Mouse (Mus musculus) gonadal fat pad, adult 2 months (tissue): ENCODE data around the gene Hist1h2be. TPM values are rescaled to one million over a fixed set of nuclear protein-coding genes. Genes with fewer than 3 reads are reported as not detected.
"Not testable (repeated sequence)": the region's sequence is repeated elsewhere in the genome, so short reads cannot be mapped to it uniquely, and the experiment has no call there.

Experiments
- DNase-seq: peaks from one replicate; pipeline ENCODE4 v3.0.0-alpha.2; 2012; ENCODE audit warnings: low read depth
- polyA plus RNA-seq: library from polyadenylated mRNA; depleted of rRNA; stranded (reverse); fragments of >200 nt; gene quantifications from 2 replicates; pipeline ENCODE4 v1.2.3, GENCODE M21; 2012

Hist1h2be gene
- polyA plus RNA-seq, 1 experiment, result 9.0 TPM

DNA sequence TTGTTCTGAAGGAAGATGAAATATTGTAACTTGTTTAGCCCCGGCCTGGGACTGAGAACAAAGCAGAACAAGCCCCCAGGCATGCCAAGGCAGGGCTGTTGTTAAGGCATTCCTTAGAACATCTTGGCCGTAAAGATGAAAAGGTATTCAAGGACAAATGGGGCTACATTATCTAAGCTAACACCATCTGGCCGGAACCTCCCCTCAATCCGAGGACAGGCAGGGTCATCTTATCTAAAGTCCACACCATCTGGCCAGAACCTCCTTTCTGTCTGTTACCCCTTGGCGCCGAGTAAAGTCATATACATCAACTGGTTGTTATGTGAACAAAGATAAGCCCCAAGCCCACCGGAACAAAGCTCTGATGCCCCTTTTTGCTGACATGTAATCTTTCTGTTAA, 29.0 kb downstream of the Hist1h2be start:
- DNase-seq, result not testable (repeated sequence)

DNA sequence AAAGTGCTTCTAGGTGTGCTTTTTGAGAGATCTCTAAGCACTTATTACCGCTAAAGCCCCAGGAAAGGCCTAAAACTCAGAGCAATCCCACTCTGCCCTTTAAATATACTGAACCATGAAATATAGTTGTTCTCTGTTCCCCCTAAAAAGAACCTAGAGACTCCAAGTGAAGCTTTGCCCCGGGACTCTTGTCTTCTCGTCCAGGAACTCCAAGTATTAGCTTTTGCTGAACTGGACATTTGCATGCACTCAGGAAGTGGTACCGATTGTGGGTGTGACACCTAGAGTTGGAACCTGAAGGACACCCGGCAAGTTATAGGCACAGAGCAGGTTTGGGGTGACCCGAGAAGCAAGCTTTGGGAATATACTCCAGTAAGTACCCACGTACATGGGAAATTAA, 29.7 kb downstream of the Hist1h2be start:
- DNase-seq, result no peak

GRCm38 (mm10) chr13:23586940-23587225, 34.0 kb downstream of the Hist1h2be start:
- no peak for DNase-seq

DNA sequence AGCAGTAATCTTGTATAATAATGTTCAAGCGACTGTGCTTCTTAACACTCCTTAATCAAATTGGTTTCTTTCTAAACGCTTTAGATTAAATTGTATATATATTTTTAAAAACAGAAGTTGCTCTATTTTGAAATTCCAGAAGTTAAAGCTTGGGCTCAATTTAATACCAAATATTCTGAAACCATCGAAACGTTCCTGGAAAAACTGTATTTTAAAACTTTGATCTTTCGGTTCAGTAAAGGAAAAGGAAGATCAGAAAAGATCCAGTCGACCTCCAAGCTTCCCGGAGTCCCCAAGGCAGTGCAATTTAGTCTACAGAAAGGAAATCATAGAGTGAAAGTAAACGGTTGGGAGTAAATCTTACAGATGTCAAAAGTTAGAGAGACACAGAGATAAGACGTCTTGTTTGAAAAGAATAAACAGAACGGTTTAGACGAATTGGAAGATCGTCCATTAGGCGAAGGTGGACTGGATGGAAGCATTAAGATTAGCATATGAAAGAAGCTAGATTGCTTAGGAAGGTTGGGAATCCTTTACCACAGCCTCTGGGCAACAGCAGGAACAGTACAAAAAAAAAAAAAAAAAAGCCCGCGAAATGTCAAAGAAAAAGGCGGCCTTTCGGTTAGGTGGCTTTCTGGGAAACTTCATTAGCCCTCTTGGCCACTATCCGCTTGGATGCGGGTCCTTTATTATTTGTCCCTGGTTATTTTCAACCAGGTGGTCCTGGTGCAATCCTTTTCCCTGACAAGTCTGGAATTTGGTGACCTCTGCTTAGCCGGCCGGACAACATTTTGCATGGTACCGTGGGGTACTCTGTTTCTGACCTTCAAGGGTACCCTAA, 34.6 kb downstream of the Hist1h2be start:
- DNase-seq, result no peak

DNA sequence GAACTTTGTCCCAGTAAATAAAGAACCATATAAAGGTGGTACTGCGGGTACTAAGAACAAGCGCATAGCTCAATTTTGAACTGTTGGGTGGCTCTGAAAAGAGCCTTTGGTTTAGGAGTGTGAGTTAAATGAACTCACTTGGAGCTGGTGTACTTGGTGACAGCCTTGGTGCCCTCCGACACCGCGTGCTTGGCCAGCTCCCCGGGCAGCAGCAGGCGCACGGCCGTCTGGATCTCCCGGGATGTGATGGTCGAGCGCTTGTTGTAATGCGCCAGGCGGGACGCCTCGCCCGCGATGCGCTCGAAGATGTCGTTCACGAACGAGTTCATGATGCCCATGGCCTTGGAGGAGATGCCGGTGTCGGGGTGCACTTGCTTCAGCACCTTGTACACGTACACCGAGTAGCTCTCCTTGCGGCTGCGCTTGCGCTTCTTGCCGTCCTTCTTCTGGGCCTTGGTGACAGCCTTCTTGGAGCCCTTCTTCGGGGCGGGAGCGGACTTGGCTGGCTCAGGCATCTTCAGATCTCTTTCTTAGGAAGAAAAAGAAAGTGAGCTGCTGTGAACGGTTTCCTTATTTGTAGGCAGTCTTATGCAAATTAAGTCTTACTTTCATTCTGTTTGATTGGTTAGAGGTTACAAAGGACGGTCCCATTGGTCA, 35.4 kb downstream of the Hist1h2be start:
- not testable (repeated sequence) for DNase-seq

- no peak for DNase-seq
These were observed 35.9 kb downstream of the Hist1h2be start for GRCm38 (mm10) chr13:23585029-23585441.

GRCm38 (mm10) chr13:23584331-23584730, 36.6 kb downstream of the Hist1h2be start:
- no peak for DNase-seq

- no peak for DNase-seq
These were observed 37.4 kb downstream of the Hist1h2be start for GRCm38 (mm10) chr13:23583387-23584068.

- DNase-seq, result no peak
These were observed 38.5 kb downstream of the Hist1h2be start for GRCm38 (mm10) chr13:23582219-23583056.

DNA sequence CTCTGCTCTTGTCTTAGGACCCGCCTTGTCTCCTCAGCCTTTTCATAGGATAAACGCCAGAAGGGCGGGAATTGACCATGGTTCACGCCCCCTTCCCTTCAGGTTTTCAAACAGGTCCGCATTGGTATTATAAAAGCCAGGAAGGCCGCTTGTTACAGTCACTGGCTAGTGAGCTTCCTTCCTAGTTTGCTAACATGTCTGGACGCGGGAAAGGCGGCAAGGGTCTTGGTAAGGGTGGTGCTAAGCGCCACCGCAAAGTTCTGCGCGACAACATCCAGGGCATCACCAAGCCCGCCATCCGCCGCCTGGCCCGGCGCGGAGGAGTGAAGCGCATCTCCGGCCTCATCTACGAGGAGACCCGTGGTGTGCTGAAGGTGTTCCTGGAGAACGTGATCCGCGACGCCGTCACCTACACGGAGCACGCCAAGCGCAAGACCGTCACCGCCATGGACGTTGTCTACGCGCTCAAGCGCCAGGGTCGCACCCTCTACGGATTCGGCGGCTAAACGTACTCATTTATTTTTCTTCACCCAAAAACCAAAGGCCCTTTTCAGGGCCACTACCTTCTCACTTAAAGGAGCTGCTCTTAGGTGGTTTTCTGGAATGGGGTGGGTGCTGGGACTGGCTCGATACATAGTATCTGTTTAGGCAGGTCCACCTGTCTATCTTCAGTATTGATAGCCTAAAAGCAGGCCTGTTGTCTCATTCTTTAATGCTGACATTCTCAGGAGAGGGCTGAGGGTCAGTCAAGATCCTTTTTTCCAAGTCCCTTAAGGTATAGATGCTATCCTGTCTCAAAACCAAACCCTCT, 39.3 kb downstream of the Hist1h2be start, which contains the start of gene Hist1h4d:
Hist1h4d (plus strand) TSS at position 191 of the 811 bp plus-strand sequence.
- peak; percentile 92 for DNase-seq

DNA sequence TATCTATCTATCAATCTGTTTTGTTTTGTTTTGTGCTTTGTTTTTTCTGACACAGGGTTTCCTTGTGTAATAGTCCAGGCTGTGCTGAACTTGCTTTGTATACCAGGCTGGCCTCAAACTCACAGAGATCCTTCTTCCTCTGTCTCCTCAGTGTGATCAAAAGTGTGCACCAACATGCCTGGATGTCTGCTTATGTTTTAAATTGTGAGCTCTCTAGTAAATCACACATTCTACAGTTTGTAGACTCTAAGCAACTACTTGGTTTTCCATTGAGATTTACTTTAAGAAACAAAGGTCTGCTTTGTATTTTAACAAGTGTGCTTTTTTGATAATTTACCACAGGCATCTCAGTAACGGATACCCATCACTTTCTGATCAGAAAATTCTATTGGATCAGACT, 43.1 kb downstream of the Hist1h2be start:
- DNase-seq, result no peak

DNA sequence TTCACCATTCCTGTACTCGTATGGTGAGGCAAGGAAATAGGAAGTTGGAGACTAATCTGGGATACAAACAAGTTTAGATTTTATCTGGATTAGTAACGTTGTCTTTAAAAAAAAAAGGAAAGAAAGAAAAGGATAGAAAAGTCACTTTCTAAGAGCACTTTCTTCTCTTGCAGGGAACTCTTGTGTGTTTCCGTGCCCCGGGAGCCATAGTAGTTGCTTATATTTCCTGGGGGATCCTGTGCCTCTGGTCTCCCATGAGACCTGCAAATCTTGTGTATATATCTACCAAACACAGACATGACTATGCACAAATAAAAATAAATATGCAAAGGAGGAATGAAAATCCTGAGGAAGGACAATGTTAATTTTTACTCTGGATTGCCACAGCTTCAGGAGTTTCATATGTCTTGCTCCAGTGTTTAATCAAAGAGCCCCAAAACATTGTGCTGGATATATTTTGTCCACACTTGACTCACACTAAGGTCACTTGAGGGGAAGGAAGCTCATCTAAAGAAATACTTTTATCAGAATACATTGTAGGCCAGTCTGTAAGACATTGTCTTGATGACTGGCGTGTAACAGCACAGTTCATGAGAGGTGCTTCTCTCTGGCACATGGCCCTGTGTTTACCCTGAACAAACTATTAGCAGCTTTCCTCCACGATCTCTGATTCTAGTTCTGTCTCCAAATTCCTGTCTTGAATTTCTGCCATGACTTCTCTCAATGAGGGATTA, 43.9 kb downstream of the Hist1h2be start:
- DNase-seq, result no peak

DNA sequence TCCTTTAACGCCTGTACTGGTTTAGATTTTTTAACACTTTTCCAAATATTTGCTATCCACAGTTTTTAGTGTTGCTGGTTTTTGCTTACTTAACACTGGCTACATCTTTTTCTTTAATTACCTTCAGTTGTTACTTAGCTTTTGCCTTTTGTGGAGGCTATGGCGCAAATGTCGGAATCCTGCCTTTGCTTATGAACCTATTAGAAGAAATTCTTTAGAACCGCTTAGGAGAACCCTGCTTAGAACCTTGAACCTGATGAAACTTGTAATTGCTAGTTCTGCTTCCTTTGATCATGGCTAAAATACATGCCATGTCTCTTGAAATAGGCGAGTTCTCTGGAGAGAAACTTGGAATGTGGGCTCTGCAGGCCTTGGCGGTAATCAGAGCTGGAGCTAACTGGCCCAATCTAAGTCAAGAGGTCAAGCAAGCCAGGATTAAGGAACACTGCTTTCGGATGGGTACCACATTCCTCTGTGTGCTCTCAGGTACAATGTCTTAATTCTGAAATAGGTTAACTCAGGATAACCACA, 44.5 kb downstream of the Hist1h2be start:
- no peak for DNase-seq

DNA sequence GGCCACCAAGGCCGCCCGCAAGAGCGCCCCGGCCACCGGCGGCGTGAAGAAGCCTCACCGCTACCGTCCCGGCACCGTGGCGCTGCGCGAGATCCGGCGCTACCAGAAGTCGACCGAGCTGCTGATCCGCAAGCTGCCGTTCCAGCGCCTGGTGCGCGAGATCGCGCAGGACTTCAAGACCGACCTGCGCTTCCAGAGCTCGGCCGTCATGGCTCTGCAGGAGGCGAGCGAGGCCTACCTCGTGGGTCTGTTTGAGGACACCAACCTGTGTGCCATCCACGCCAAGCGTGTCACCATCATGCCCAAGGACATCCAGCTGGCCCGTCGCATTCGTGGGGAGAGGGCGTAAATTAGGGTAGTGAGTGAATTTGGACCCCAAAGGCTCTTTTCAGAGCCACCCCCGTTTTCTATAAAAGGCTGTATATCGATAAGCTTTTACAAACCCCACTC, 45.0 kb downstream of the Hist1h2be start:
- DNase-seq, result not testable (repeated sequence)

DNA sequence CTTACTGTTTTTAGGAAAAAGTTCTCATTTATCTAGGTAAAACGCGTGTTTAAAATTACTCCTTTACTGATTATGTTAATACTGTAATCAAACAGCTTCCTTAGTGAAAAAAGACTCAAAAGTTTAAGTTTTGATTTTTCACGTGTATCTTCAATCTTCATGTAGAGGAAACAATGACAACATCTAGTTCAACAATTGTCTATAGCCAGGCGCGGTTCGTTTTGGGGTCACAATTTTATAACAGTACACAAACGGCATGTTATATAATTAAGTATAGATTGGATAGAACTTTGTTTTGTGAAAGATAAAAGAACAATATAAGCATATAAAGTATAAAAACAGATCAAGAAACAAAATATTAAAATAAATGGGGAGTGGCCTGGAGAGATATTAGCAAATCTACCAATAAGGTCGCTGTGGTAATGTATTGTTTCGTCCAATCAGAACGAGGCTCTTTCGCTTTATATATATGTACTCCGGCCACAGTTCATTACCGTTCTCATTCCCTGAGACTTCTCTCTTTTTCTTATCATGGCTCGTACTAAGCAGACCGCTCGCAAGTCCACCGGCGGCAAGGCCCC, 45.6 kb downstream of the Hist1h2be start, which contains the start of gene Hist1h3d:
Hist1h3d (plus strand) TSS at position 493 of the 581 bp plus-strand sequence.
- no peak for DNase-seq

DNA sequence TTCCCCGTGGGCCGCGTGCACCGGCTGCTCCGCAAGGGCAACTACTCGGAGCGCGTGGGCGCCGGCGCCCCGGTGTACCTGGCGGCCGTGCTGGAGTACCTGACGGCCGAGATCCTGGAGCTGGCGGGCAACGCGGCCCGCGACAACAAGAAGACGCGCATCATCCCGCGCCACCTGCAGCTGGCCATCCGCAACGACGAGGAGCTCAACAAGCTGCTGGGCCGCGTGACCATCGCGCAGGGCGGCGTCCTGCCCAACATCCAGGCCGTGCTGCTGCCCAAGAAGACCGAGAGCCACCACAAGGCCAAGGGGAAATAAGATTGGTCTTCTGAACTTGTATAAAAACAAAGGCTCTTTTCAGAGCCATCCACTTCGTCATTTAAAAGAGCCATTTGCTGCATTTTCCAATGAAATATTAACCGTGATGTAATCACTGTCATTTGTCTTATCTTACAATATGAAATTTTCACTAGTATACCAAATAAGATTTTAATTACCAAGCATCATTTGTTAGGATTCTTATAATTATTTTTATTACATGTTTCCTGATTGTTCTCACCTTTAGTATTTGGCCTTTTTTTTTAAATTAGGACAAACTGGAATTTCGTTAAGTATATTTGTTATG, 46.3 kb downstream of the Hist1h2be start:
- DNase-seq, result not testable (repeated sequence)

DNA sequence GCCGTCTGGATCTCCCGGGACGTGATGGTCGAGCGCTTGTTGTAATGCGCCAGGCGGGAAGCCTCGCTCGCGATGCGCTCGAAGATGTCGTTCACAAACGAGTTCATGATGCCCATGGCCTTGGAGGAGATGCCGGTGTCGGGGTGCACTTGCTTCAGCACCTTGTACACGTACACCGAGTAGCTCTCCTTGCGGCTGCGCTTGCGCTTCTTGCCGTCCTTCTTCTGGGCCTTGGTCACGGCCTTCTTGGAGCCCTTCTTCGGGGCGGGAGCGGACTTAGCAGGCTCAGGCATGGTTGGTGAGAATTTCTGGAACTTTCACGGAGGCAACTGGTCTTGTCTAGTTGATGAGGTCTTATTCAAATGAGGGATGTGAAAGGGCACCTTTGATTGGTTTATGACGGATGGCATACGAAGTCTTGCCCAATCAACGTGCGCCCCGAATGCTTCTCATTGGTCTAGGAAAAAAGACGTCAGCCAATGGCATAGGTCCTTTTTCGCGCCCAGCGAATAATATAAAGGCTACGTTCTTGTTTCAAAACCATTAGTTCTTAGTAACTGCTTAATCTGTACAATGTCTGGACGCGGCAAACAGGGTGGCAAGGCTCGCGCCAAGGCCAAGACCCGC, 46.9 kb downstream of the Hist1h2be start, which contains the start of the genes Hist1h2bf and Hist1h2ad:
Hist1h2bf (minus strand) TSS at position 299 of the 627 bp plus-strand sequence.
Hist1h2ad (plus strand) TSS at position 484 of the 627 bp plus-strand sequence.
- not testable (repeated sequence) for DNase-seq
